Mouse (Mus musculus): ENCODE measurements around the gene P2rx3. TPM values are rescaled to one million over a fixed set of nuclear protein-coding genes. Genes with fewer than 3 reads are reported as not detected.
A peak's percentile ranks its signal among the peaks of the same experiment; 100 is the strongest.

P2rx3 gene
- polyA plus RNA-seq, 1 experiment from 2014 or later: 7.1 TPM

DNA sequence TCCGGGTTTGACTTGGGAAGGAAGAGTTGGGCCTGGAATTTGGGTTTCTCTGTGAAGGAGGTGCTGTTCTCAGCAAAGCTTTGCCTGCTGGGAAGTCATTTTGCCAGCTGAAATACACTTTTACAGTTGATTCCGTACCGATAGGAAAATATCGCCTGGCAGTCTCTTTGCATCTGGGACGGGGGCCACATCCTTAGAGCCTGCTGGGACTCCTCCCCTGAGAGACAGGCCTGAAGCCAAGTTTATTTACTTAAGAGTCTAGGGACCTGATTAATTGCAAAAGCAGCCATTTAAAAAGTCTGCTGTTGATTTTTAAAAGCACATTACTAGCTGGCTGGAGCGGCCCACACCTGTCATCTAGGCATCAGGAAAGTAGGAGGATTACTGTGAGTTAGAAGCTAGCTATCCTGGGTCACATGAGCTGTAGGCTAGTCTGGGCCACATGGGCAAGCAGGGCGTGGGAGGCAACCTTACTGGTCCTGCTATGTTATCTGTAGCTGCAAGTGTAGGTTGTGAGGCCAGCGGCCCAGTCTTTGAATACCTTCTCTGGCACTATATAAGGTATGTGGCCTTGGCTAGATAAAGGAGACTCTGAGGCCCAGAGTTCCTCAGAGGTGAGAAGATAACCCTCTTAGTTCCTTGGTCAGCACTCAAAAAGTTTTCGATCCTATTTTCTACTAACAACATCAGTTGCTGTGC, 25.2 kb downstream of the P2rx3 start:
- Histone ChIP-seq H3K4me3 (ENCODE audit: low read depth, low read length) (no peak overlapping the region), H3K36me3 (ENCODE audit: control insufficient read depth, insufficient read depth, low read length) (no peaks in the 10 kb centered on the region), H3K4me2 (replicated peaks; ENCODE audit: low read depth, low read length) (no peak overlapping the region), H3K4me1 (replicated peaks; ENCODE audit: control insufficient read depth, insufficient read depth, low read length) (no peaks in the 10 kb centered on the region), H3K9ac (ENCODE audit: low read depth, low read length) (no peak overlapping the region), H3K27me3 (ENCODE audit: control insufficient read depth, insufficient read depth, low read length) (no peaks in the 10 kb centered on the region), H3K27ac (ENCODE audit: low read depth, low read length) (no peak overlapping the region), H3K9me3 (ENCODE audit: control insufficient read depth, low read length) (no peaks in the 10 kb centered on the region)
- no peak for DNase-seq (ENCODE audit: low spot score)
- 76% methylated on average over 9 of the region's 9 CpGs for WGBS
- no peak for ATAC-seq (ENCODE audit: low FRiP score)

DNA sequence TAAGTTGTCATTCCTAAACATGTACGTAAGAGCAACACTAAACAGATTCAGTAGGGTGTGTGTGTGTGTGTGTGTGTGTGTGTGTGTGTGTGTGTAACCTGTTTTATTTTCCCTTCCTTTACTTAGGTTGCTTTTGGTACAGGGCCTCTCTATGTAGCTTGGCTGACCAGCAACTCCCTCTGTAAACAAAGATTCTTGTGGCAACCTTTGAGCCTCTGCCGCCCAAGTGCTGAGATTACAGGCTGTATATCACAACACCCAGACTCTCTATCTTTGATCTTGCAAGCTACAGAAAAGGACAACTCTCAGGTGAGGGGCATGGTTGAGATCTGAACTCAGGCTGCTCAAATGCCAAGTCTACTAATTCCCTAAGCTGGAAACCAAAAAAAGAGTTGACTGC, 28.1 kb downstream of the P2rx3 start:
- Histone ChIP-seq H3K36me3 (ENCODE audit: control insufficient read depth, insufficient read depth, low read length) (no peaks in the 10 kb centered on the region), H3K9me3 (ENCODE audit: control insufficient read depth, low read length) (no peaks in the 10 kb centered on the region), H3K27ac (ENCODE audit: low read depth, low read length) (no peak overlapping the region), H3K4me2 (replicated peaks; ENCODE audit: low read depth, low read length) (no peak overlapping the region), H3K4me3 (ENCODE audit: low read depth, low read length) (no peak overlapping the region), H3K9ac (ENCODE audit: low read depth, low read length) (no peak overlapping the region), H3K4me1 (replicated peaks; ENCODE audit: control insufficient read depth, insufficient read depth, low read length) (no peaks in the 10 kb centered on the region), H3K27me3 (ENCODE audit: control insufficient read depth, insufficient read depth, low read length) (no peaks in the 10 kb centered on the region)
- DNase-seq (ENCODE audit: low spot score): no peak
- no peak for ATAC-seq (ENCODE audit: low FRiP score)
- WGBS: 81% methylated on average over 2 of the region's 2 CpGs

DNA sequence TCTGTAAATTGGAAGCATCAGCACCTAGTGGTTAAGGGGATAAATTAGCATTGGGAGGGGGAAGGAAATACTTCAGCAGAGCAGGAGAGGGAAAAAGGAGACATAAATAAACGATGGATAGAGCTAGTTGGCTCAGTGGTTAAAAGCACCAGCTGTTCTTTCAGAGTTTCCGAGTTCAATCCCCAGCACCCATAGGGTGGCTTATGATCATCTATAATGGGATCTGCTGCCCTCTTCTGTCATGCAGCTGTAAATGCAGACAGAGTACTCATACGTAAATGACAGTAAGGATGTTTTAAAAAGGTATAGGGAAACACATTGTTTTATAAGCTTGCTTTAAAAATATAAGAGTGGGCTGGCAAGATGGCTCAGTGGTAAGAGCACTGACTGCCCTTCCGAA, 29.5 kb downstream of the P2rx3 start:
- Histone ChIP-seq H3K27me3 (ENCODE audit: control insufficient read depth, insufficient read depth, low read length) (no peaks in the 10 kb centered on the region), H3K4me2 (replicated peaks; ENCODE audit: low read depth, low read length) (no peak overlapping the region), H3K4me3 (ENCODE audit: low read depth, low read length) (no peak overlapping the region), H3K27ac (ENCODE audit: low read depth, low read length) (no peak overlapping the region), H3K36me3 (ENCODE audit: control insufficient read depth, insufficient read depth, low read length) (no peaks in the 10 kb centered on the region), H3K9ac (ENCODE audit: low read depth, low read length) (no peak overlapping the region), H3K9me3 (ENCODE audit: control insufficient read depth, low read length) (no peaks in the 10 kb centered on the region), H3K4me1 (replicated peaks; ENCODE audit: control insufficient read depth, insufficient read depth, low read length) (no peaks in the 10 kb centered on the region)
- peak; percentile 38 for DNase-seq (ENCODE audit: low spot score)
- ATAC-seq (ENCODE audit: low FRiP score): no peak
- WGBS: 34% methylated on average over 4 of the region's 4 CpGs

GRCm38 (mm10) chr2:85006600-85006999, 30.7 kb downstream of the P2rx3 start:
- 81% methylated on average over 7 of the region's 7 CpGs for WGBS
- DNase-seq (ENCODE audit: low spot score) (no peak), ATAC-seq (ENCODE audit: low FRiP score) (no peak)
- no peaks in the 10 kb centered on the region for H3K4me1 ChIP-seq (replicated peaks; ENCODE audit: control insufficient read depth, insufficient read depth, low read length)
- H3K27ac ChIP-seq (ENCODE audit: low read depth, low read length): no peak overlapping the region
- H3K9me3 ChIP-seq (ENCODE audit: control insufficient read depth, low read length): no peaks in the 10 kb centered on the region
- no peak overlapping the region for H3K4me2 ChIP-seq (replicated peaks; ENCODE audit: low read depth, low read length)
- H3K4me3 ChIP-seq (ENCODE audit: low read depth, low read length): no peak overlapping the region
- H3K36me3 ChIP-seq (ENCODE audit: control insufficient read depth, insufficient read depth, low read length): no peaks in the 10 kb centered on the region
- no peaks in the 10 kb centered on the region for H3K27me3 ChIP-seq (ENCODE audit: control insufficient read depth, insufficient read depth, low read length)
- H3K9ac ChIP-seq (ENCODE audit: low read depth, low read length): no peak overlapping the region

GRCm38 (mm10) chr2:85004341-85004740, 32.9 kb downstream of the P2rx3 start:
- no peak overlapping the region for H3K4me3 ChIP-seq (ENCODE audit: low read depth, low read length)
- 86% methylated on average over 4 of the region's 4 CpGs for WGBS
- no peak overlapping the region for H3K27ac ChIP-seq (ENCODE audit: low read depth, low read length)
- H3K36me3 ChIP-seq (ENCODE audit: control insufficient read depth, insufficient read depth, low read length): no peaks in the 10 kb centered on the region
- no peaks in the 10 kb centered on the region for H3K9me3 ChIP-seq (ENCODE audit: control insufficient read depth, low read length)
- DNase-seq (ENCODE audit: low spot score) (no peak), ATAC-seq (ENCODE audit: low FRiP score) (no peak)
- H3K9ac ChIP-seq (ENCODE audit: low read depth, low read length): no peak overlapping the region
- H3K4me1 ChIP-seq (replicated peaks; ENCODE audit: control insufficient read depth, insufficient read depth, low read length): no peaks in the 10 kb centered on the region
- H3K4me2 ChIP-seq (replicated peaks; ENCODE audit: low read depth, low read length): no peak overlapping the region
- no peaks in the 10 kb centered on the region for H3K27me3 ChIP-seq (ENCODE audit: control insufficient read depth, insufficient read depth, low read length)

- Histone ChIP-seq H3K27ac (ENCODE audit: low read depth, low read length) (no peak overlapping the region), H3K4me2 (replicated peaks; ENCODE audit: low read depth, low read length) (no peak overlapping the region), H3K9me3 (ENCODE audit: control insufficient read depth, low read length) (no peaks in the 10 kb centered on the region), H3K4me3 (ENCODE audit: low read depth, low read length) (no peak overlapping the region), H3K36me3 (ENCODE audit: control insufficient read depth, insufficient read depth, low read length) (no peaks in the 10 kb centered on the region), H3K9ac (ENCODE audit: low read depth, low read length) (no peak overlapping the region), H3K4me1 (replicated peaks; ENCODE audit: control insufficient read depth, insufficient read depth, low read length) (no peaks in the 10 kb centered on the region), H3K27me3 (ENCODE audit: control insufficient read depth, insufficient read depth, low read length) (no peaks in the 10 kb centered on the region)
- 80% methylated on average over 8 of the region's 8 CpGs for WGBS
- DNase-seq (ENCODE audit: low spot score) (no peak), ATAC-seq (ENCODE audit: low FRiP score) (no peak)
Observed at GRCm38 (mm10) chr2:85002575-85002974, 34.7 kb downstream of the P2rx3 start.

- no peak overlapping the region for H3K4me2 ChIP-seq (replicated peaks; ENCODE audit: low read depth, low read length)
- WGBS: 77% methylated on average over 13 of the region's 13 CpGs
- H3K9me3 ChIP-seq (ENCODE audit: control insufficient read depth, low read length): no peaks in the 10 kb centered on the region
- H3K4me3 ChIP-seq (ENCODE audit: low read depth, low read length): no peak overlapping the region
- ATAC-seq (ENCODE audit: low FRiP score) (no peak), DNase-seq (ENCODE audit: low spot score) (no peak)
- H3K4me1 ChIP-seq (replicated peaks; ENCODE audit: control insufficient read depth, insufficient read depth, low read length): no peaks in the 10 kb centered on the region
- H3K27ac ChIP-seq (ENCODE audit: low read depth, low read length): no peak overlapping the region
- no peak overlapping the region for H3K9ac ChIP-seq (ENCODE audit: low read depth, low read length)
- H3K27me3 ChIP-seq (ENCODE audit: control insufficient read depth, insufficient read depth, low read length): no peaks in the 10 kb centered on the region
- H3K36me3 ChIP-seq (ENCODE audit: control insufficient read depth, insufficient read depth, low read length): no peaks in the 10 kb centered on the region
Observed at GRCm38 (mm10) chr2:85001497-85001896, 35.8 kb downstream of the P2rx3 start.

DNA sequence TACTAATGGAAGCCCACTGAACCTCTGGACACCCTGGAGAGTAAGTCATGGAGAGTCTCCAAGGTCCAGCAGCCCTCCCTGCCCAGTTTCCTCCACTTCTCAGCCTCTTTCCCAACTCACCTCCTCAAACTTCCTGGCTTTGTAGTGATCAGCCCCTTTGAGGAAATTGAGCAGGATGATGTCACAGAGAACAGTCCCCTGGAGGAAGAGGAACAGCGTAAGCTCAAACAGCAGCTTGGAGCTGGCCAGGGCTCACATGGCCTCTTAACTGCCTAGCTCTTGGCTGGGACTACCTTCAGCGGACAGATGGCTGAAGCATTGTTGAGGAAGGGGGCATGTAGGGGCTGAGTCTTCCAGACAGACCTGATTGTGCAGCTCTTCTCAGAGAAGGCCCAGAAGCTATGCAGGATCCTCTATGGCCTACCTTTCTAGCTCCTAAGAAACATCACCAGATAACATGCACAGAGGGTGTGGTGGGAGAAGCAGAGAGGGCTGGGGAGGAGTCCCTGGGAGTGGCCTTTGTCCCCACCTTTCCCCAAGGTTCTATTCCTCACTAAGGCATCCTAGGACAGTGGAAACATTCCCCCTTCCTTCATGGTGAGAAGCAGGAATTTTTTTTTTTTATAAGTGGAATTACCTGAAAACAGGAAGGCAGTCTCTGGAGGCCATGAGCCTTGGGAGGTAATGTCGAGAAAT, 37.6 kb downstream of the P2rx3 start:
- H3K36me3 ChIP-seq (ENCODE audit: control insufficient read depth, insufficient read depth, low read length): no peaks in the 10 kb centered on the region
- H3K4me1 ChIP-seq (replicated peaks; ENCODE audit: control insufficient read depth, insufficient read depth, low read length): no peaks in the 10 kb centered on the region
- ATAC-seq (ENCODE audit: low FRiP score): no peak
- WGBS: 82% methylated on average over 3 of the region's 3 CpGs
- DNase-seq (ENCODE audit: low spot score): no peak
- H3K4me3 ChIP-seq (ENCODE audit: low read depth, low read length): no peak overlapping the region
- H3K27me3 ChIP-seq (ENCODE audit: control insufficient read depth, insufficient read depth, low read length): no peaks in the 10 kb centered on the region
- no peak overlapping the region for H3K27ac ChIP-seq (ENCODE audit: low read depth, low read length)
- no peaks in the 10 kb centered on the region for H3K9me3 ChIP-seq (ENCODE audit: control insufficient read depth, low read length)
- H3K9ac ChIP-seq (ENCODE audit: low read depth, low read length): no peak overlapping the region
- H3K4me2 ChIP-seq (replicated peaks; ENCODE audit: low read depth, low read length): no peak overlapping the region

DNA sequence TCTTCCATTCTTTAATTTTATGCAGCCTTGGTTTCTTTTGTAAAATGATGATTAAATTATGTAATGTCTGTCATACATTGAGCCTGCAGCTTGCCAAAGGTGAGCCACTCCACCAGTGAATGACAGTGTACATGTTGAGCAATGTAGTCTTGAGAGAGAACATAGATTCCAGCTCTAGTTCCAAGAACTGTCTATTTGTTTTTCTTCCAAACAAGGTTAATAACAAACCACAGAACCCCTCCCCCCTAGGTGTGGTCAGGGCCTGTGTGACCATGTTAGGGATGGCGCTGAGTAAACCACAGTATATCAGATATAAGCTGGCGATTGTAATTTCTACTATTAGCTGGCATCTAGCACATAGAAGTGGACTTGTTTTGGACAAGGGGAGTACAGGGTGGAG, 40.9 kb downstream of the P2rx3 start:
- no peak overlapping the region for H3K9ac ChIP-seq (ENCODE audit: low read depth, low read length)
- no peak overlapping the region for H3K4me3 ChIP-seq (ENCODE audit: low read depth, low read length)
- ATAC-seq (ENCODE audit: low FRiP score) (no peak), DNase-seq (ENCODE audit: low spot score) (no peak)
- H3K9me3 ChIP-seq (ENCODE audit: control insufficient read depth, low read length): no peaks in the 10 kb centered on the region
- H3K4me1 ChIP-seq (replicated peaks; ENCODE audit: control insufficient read depth, insufficient read depth, low read length): no peaks in the 10 kb centered on the region
- H3K4me2 ChIP-seq (replicated peaks; ENCODE audit: low read depth, low read length): no peak overlapping the region
- 89% methylated on average over 2 of the region's 2 CpGs for WGBS
- H3K27me3 ChIP-seq (ENCODE audit: control insufficient read depth, insufficient read depth, low read length): no peaks in the 10 kb centered on the region
- no peak overlapping the region for H3K27ac ChIP-seq (ENCODE audit: low read depth, low read length)
- H3K36me3 ChIP-seq (ENCODE audit: control insufficient read depth, insufficient read depth, low read length): no peaks in the 10 kb centered on the region
